Mouse (Mus musculus) heart, postnatal 36 days (tissue): Measurements from ENCODE around the gene Ppp1r37. TPM values are rescaled to one million over a fixed set of nuclear protein-coding genes. Genes with fewer than 3 reads are reported as not detected.
"Not testable (repeated sequence)": the region's sequence is repeated elsewhere in the genome, so short reads cannot be mapped to it uniquely, and the experiment has no call there.

ENCODE experiments used
- DNase-seq, 2 experiments: peaks; one replicate each; pipeline ENCODE4 v3.0.0; 2021 to 2022
- intact Hi-C: fragments of 180-260 bp; cut with DNase I; formaldehyde crosslinking; loops from one replicate; pipeline ENCODE4 v1.15.1; 2025
- total RNA-seq, 2 experiments: library from RNA; stranded (reverse); gene quantifications; 2 replicates each; pipeline ENCODE4 v1.2.3; 2021

Gene Ppp1r37
- total RNA-seq, 2 experiments from 2014 or later, result 56.0 to 59.3 TPM

DNA sequence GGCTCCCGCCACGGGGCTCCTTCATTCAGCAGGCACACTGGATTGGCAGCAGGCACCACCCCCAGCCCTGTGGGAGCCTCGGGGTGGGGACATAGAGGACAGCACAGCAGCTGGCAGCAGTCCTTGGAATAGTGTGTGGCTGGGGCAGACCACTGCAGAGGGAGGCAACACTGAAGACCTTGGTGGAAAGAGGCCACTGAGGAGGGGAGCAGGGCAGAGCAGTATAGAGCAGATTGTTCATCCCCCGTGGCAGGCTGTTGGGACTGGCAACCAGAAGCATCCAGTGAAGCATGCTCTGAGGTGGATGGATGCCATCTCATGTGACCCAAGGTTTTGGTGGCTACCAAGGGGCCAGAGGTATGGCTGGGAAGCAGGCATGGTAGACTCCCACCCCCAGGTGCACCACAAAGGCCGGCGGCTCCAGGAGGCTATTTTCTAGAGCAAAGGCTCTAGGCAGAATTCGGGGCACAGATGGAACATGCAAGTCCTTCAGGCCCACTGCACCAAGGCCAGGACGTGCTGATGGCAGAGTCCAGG, 20.7 kb downstream of the Ppp1r37 start:
- DNase-seq, result no peak
- intact Hi-C loops, result no loop called here

DNA sequence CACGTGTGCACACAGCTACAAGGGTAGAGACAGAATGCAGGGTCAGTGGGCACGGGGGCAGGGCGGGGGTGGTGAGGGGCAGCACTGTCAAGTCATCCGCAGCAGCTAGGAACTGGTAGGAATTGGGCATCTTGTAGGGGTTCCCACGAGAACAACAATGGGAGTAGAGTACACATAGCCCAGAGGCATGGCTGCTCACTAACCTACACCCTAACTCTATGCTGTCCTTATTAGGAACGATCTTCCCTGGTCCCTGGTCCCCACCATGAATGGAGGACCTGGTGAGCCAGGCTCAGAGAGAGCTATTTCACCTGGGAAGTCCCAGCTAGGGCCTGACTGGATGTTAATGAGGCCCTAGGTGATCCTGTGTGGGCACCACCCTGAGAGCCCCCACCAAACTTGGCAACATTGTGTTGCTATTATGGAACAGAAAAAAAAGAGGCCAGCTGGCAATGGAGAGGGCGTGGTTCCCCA, 21.2 kb downstream of the Ppp1r37 start:
- intact Hi-C loops, result no loop called here
- no peak for DNase-seq

DNA sequence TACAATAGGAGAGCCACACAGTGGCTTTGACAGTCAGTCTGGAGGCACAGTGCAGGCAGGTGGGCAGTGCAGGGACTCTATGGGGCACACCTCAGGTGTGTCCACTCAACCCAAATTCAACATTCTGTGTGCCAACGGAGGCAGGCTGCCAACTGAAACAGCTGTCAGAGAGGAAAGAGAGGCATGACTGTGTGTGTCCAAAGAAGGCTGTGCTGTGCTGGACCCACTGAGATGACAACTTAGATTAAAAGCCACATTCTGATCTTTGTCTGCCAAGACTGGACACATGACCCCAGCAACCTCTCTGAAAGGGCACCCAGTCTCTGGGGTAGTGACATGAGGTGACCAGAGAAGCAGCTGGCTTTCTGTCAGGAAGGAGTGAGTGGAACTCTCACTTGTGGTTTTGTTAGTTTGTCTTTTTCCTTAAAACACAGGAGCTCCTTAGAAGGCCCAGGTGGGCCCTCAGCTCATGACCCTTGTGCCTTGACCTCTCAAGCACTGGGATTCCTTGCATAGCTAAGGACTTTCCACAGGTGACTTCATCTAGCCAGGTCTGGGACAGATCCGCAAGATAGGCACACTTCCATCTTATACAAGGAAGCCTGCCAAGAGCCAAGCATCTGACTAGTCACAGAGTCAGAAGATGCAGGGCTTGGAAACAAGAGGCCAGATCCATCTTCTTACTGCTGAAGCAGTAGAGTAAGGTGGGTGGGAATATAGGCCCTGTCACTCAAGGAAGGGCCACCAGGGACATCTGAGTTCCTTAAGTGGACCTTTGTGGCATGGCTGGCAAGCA, 21.9 kb downstream of the Ppp1r37 start:
- intact Hi-C loops, result no loop called here
- no peak for DNase-seq

DNA sequence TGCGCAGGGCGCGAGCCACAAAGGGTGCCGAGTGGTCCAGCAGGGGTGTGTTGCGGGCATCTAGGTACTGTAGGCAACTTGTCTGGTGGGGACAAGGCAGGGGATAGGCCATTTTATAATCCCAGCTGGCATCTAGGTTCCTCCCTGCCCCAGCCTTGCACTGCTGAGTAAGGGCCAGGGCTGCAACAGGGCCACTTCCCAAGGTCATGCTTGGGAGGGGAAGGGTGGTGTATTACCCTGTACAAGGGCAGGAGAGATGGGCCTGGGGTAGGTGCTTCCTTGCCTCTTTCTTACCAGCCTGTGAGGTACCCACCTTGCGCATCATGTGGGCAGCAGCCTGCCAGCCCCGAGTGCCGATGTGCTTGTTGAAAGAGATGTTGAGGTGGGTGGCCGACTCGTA, 28.2 kb downstream of the Ppp1r37 start:
- intact Hi-C loops, result no loop called here
- DNase-seq, result no peak

DNA sequence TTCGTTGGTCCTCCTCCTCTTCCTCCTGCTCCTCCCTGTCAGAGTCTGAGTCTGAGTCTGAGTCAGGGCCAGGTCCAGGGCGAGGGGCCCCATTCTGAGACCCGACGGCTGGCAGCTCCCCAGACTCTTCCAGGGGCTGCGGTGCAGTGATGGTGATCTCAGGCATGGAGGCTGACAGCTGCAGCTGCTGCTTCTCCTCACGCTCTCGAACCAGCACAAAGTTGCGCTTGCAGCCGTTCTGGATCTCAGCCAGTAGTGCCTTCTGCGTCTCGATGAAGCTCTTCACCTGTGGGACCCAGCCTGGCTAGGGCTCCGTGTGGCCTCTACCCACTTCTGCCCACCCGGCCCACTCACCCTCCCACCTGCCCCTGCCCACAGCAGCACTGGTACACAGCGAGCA, 30.6 kb downstream of the Ppp1r37 start:
- no peak for DNase-seq
- intact Hi-C loops, result no loop called here

DNA sequence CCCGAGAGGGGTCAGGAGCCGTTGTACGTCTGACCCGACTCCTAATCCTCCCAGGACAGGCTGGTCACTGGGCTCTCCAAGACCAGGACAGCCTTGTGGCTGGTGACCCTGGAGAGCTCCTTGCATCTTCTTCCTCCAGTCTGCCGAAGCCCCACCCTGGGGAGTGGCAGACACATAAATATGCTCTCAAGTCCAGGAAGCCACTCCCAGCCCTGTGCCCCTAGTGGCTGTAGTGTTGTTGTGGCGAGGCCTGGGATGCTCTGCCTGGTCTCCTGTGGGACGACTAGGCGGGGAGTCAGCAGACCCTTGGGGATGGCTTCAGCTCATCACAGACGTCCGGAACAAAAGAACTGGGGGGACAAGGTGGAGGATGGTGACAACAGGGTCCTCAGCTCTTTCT, 31.8 kb downstream of the Ppp1r37 start:
- intact Hi-C loops, result no loop called here
- no peak for DNase-seq

DNA sequence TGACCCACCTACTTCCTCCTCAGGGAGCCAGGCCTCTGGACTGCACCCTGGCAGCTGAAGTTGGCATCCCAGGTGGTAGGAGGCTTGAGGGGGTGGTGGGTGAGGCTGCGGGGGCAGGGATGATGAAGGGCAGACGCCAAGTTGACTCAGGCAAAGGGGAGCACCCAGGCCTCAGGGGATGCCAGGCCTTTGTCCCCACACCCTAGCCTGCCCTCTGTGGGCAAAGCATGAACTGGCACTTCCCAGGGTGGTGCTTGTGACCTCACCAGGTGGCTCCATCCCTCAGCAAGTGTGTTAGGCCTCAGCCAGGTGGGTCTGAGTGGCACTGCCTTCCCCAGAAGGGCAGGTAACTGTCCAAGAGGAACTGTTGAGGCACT, 37.8 kb downstream of the Ppp1r37 start:
- intact Hi-C loops, result no loop called here
- no peak for DNase-seq

DNA sequence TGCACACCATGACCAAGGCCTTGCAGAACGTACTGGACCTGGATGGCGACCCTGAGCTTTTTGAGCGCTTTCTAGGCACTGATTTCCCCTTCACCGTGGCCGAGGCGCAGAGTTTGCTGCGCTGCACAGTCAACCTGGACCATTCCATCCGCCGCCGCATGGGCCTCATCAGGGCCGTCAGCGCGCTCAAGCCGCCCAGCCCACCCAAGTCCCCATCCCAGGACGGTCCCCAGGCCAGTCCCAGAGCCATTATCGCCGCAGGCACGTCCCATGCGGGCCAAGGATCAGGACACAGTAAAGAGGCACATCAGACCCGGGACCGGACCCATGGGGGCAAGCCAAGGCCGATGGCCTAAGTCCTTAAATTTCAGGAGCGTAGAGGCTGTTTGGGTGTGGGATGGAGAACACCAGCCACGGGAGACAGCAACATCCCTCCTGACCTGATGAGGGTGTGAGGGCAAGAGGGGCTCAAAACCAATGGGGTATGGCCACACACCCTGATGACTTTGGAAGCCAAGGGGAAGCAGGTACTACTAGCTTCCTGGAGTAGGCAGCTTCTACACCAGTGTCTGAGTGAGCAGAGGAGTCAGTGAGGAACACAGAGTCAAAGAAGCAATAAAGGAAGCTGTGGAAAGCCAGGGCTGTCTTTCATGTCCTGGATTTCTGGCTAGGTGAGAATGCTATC, 38.3 kb downstream of the Ppp1r37 start:
- intact Hi-C loops, result no loop called here
- DNase-seq, result no peak

DNA sequence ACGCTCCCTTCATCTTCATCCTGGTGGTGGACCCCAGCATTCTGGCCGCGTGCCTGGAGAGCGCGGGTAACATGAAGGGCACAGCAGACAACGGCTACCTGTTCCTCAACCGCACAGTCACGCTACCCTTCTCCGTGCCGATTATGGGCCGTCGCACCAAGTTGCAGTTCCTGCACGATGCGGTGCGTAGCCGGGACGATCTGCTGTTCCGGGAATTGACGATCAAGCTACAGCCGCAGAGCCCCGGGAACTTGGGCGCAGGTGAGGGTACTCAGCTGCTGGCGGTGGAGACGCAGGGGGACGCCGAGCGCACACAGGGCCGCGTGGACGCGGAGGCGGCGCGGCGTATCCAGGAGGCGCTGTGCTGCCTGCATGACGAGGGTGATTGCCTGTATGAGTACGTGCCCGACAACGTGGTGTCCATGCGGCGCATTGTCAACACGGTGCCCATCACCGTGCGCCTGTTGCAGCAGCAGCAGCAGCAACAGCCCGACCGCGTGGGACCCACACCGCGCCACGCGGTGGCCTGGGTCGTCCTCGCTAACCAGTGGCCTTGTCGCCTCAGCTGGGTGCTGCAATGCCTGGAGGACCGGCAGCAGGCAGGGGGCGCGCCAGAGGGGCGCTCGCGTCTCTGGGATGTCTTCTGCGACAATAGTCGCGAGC, 39.0 kb downstream of the Ppp1r37 start:
- intact Hi-C loops, result no loop called here
- DNase-seq, result peak; percentile 47 to 57

DNA sequence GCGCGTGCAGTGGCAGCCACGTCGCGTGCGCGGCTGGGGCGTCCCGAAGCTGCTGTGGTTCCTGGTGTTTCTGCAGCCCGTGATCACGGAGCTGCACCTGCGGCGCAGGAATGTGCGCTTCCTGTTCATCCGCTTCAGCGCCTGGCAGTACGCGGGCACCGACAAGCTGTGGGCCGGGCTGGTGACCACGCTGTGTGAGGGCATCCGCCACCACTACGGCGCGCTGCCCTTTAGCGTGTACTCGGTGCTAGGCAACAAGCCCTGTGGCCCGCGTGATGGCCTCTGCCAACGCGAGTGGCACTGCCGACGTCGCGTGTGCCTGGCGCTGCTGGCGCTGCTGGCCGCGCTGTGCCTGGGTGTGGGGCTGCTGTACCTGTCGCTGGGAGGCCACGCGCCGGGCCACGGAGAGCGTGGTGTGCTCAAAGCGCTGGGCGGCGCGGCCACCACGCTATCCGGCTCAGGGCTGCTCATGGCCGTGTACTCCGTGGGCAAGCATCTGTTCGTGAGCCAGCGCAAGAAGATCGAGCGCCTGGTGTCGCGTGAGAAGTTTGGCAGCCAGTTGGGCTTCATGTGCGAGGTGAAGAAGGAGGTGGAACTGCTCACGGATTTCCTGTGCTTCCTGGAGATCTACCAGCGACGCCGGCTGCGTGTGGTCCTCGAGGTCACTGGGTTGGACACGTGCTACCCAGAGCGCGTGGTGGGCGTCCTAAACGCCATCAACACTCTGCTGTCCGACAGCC, 39.7 kb downstream of the Ppp1r37 start:
- no peak for DNase-seq
- intact Hi-C loops, result no loop called here

DNA sequence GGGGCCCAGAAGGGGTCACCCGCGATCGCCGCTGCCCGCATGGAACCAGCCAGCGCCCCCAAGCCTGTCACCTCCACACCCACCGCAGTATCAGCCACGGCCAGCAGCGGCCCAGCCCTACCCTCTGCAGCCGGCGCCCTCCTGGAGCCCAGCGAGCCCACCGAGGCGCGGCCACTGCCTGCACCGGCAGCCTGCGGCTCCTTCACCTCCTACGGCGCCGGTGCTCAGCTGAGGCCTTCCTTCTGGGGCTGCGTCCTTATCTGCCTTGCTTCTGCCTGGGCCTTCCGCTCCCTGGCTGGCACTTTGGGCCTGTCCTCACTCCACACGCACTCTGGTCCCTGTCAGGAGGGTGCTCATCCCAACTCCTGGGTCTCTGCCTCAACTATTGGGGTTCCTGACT, 42.8 kb downstream of the Ppp1r37 start:
- intact Hi-C loops, result no loop called here

DNA sequence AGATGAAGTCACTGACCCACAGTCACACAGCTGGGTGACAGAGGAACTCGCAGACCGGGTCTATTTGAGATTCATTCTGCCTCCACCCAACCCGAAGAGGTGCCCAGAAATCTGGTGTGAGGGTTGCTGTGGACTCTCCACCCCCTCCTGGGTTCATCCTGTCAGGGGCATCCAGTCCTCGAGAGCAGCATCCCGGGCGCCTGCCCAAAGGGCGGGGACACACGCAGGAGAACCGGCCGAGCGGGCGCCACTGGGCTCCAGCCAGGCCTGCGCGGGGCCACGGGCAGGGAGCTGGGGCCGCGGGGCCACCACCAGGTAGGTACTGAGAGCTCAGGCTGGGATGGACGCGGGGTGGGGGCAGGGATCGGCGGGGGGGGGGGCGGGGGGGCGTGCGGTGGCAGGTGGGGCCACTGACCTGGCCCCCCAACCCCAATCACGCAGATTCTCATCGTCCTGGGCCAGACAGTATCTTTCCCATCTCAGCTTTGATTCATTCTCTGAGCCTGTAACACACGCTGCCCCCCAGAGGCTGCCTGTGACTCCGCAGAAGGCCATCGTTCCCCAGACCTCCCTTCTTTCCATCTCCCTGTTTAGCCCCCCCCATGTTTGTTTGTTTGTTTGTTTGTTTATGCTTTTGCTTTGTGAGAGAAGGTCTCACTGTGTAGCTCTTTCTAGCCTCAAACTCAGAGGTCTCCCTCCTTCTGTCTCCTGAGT, 45.1 kb downstream of the Ppp1r37 start, which contains the start of gene Nkpd1:
Gene Nkpd1, plus strand, starts transcription at position 187 of the 714 bp plus-strand sequence.
- intact Hi-C loops, result no loop called here
- no peak for DNase-seq

More for the DNA sequence above, 42.8 kb downstream of the Ppp1r37 start:
- DNase-seq, result no peak

DNA sequence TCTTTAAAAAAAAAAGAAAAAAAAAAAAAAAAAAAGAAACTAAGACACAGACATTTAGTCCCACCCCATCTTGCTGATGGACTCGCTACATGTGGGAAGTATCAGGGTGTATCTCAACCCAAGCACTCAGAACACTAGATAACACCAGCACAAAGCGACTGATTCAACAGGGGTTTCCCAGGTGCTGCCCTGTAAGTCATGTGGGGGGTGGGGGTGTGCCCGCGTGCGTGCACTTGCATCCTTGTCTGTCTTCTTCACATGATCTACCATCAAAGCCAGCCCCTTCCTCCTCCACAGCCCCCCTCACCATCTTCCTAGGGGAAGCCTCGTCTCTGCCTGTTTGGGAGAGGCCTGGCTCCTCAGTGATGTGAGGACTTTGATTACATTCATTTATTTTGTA, 50.5 kb downstream of the Ppp1r37 start:
- intact Hi-C loops, result no loop called here
- DNase-seq, result no peak

DNA sequence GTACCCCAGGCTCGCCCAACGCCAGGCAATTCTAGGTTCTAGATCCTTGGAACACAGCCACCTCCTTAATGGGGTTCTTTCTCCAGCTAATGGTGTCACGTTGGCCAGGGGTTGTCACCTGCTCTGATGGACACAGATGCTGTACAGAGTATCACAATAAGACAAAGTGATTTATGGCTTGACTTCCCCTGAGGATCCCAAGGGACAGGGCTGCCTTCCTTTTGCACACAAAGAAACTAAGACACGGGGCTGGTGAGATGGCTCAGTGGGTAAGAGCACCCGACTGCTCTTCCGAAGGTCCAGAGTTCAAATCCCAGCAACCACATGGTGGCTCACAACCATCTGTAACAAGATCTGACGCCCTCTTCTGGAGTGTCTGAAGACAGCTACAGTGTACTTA, 50.9 kb downstream of the Ppp1r37 start:
- intact Hi-C loops, DNase-seq: not testable (repeated sequence)

DNA sequence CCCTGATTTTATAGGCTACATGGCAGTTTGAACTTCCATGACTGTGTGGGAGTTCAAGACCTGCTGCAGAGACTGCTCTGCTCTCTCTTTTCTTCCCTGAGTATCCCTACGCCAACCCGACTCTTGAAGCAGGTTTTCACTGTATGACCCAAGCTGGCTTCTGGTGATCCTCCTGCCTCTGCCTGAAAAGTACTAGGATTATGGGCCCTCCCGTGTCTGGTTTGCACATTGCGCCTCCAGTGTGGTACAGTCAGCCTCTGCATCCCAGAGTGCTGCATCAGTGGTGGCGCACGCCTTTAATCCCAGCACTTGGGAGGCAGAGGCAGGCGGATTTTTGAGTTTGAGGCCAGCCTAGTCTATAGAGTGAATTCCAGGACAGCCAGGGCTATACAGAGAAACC, 53.1 kb downstream of the Ppp1r37 start:
- DNase-seq, result no peak
- intact Hi-C loops, result no loop called here

DNA sequence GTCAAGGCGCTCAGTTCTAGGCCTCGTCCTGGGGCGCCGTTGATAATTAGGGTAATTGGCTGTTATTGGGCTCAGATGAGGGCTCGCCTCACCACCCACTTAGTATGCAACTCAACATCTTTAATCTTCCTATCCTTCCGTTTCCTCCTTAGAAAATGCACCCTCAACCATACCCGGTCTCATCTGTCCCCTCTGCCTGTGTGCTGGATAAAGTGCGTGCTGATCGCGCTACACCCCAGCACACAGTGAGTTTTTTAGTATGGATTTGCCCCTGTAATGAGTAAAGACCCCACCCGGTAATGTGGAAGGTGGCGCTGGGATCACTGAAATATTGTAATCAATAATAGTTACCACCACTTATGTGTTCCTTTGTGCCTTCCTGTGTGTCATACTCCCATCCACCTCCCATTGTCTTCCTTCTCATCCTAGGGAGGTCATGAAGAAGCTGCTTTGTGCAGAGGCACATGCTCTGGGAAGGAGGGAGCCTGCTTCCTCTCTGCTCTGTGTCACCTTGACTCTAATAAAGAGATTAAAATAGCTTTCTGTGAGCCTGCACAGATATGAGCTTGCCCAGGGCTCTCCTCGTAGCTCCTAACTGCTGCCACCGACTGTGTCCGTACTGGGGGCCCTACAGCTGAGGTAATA, 53.8 kb downstream of the Ppp1r37 start:
- intact Hi-C loops, result no loop called here

DNA sequence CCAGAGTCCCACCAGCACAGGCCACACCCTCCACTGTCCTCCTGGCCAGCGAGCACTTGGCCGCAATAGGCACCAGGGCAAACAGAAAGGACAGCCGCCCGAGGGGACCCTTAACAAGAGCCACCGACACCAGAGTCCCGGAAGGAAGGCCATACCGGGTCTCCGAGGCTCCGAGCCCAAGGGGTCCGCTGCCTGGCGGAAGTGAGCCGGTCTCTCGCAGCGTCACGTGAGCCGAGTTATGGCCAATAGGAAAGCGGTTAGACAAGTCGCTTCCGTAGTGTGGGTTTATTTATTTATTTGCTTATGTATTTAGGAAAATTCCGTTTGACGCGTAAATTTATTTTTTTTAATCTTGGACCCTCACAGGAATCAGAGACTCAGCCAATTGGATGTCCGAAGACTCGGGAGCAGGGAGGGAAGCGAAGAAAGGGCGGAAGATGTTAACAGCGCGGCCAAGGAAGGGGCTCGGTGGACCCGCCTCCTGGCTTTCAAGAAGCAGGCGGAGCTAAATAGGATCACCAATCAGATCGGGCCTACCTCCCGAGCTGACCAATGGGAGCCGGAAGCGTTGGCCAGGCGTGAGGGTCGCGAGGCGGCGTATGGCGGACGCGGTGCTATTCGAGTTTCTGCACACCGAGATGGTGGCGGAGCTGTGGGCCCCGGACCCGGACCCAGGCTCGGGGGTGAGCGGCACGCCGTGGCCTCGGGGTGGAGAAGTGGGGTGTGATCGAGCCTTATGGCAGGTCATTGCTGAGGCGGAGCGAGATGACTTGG, 54.5 kb downstream of the Ppp1r37 start, which contains the start of the genes Bloc1s3 and Trappc6a:
Gene Bloc1s3, minus strand, starts transcription at position 218 of the 774 bp plus-strand sequence.
Gene Trappc6a, plus strand, starts transcription at position 246 of the 774 bp plus-strand sequence.
- intact Hi-C loops, result no loop called here
- DNase-seq, result peak; percentile 93 to 95

More for the DNA sequence above, 53.8 kb downstream of the Ppp1r37 start:
- DNase-seq, result no peak

DNA sequence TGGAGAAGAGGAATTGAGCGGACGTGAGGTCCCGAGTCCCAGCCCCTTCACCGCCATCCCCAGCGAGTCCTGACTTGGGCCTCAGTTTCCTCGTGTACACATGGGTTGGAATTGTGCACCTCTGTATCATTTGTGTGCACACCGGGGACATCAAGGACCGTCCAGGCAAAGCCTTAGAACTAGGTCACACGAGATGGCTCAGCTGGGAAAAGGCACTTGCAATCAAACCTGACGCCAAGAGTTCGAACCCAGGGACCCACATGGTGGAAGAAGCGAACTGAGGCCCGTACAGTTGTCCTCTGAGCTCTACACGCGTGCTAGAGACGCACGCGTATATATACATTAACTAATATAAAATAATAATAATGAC, 55.3 kb downstream of the Ppp1r37 start:
- no peak for DNase-seq
- intact Hi-C loops, result loop anchor here (1.0 to 2.0 kb wide), 2 partner anchors 48 to 65 kb away; no protein-coding TSS in a partner anchor
